ENCODE assay signal across 9 mouse cellular contexts in the genomic region with DNA sequence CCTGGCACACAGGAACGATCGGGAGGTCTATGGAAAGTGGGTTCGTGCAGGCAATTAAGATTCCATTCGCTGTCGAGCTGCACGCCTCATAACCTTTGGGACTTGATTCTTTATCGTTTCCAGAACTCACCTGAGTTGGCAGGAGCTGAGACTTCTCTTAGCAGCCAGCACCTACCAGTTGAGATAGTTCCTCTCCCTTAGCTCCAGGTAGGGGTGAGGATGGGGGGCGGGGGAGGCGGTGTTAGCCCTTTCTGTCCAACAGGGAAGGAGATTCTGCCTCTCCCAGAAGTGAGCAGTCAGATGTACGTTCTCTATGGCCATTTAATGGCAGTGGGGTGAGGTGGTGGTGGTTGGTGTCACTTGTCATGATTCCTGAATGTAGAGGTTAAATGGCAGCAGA. TPM values are rescaled to one million over a fixed set of nuclear protein-coding genes. Genes with fewer than 3 reads are reported as not detected.
DNase-seq lines count a peak whose midpoint lies in the region; ATAC-seq and TF ChIP-seq lines count a peak whose summit lies in the region.
"Had no signal": no experiment of that assay in that cellular context is flagged by ENCODE, and none has a peak within 500 bp of the region (broad histone marks: within the 10 kb centered on the region; RNA-seq: fewer than 3 reads in every experiment).

No protein-coding gene starts in this region.

- 9% methylated on average over 10 of the region's 10 CpGs for WGBS in spleen, adult 2 months
- WGBS in limb, embryonic 11.5 days: 6% methylated on average over 10 of the region's 10 CpGs
- WGBS in small intestine, adult 2 months: 9% methylated on average over 10 of the region's 10 CpGs

- TF ChIP-seq CTCF in spleen, adult 2 months (IDR thresholded peaks at IDR 0.05; ENCODE audit: extremely low read depth, insufficient read depth, insufficient read length, insufficient replicate concordance): no peak
- TF ChIP-seq CTCF in small intestine, adult 2 months (IDR thresholded peaks at IDR 0.05; ENCODE audit: extremely low read depth, insufficient read length, insufficient replicate concordance, low read depth, low read length): no peak

- TF ChIP-seq POLR2A in spleen, adult 2 months (IDR thresholded peaks at IDR 0.05; ENCODE audit: low read depth, low read length): no peak
- TF ChIP-seq POLR2A in small intestine, adult 2 months (IDR thresholded peaks at IDR 0.05; ENCODE audit: low read depth, low read length): no peak

- peaks cover 26% of the 10 kb centered on the region for H3K4me1 ChIP-seq in spleen, adult 2 months (ENCODE audit: control insufficient read depth, insufficient read depth, insufficient read length)
- H3K4me1 ChIP-seq in limb, embryonic 11.5 days (ENCODE audit: control insufficient read depth, insufficient read depth, low read length): peaks cover 18% of the 10 kb centered on the region
- H3K4me1 ChIP-seq in small intestine, adult 2 months (ENCODE audit: control insufficient read depth, insufficient read depth, insufficient read length, low read length): peaks cover 10% of the 10 kb centered on the region

- no peaks in the 10 kb centered on the region for H3K9me3 ChIP-seq in limb, embryonic 11.5 days (ENCODE audit: control insufficient read depth, low read length)

- peak overlapping the region; percentile 82 for H3K27ac ChIP-seq in spleen, adult 2 months (ENCODE audit: insufficient read depth, low read length)
- no peak overlapping the region for H3K27ac ChIP-seq in limb, embryonic 11.5 days (replicated peaks; ENCODE audit: low read depth, low read length)
- no peak overlapping the region for H3K27ac ChIP-seq in small intestine, adult 2 months (ENCODE audit: insufficient read depth, low read depth, low read length)

- no peaks in the 10 kb centered on the region for H3K36me3 ChIP-seq in spleen, adult 2 months (ENCODE audit: control insufficient read depth, insufficient read depth, low read length)
- no peaks in the 10 kb centered on the region for H3K36me3 ChIP-seq in limb, embryonic 11.5 days (ENCODE audit: control insufficient read depth, insufficient read depth, low read length)
- no peaks in the 10 kb centered on the region for H3K36me3 ChIP-seq in small intestine, adult 2 months (ENCODE audit: control insufficient read depth, insufficient read depth, low read length)

- peak; percentile 46 to 47 for DNase-seq in cerebellum, postnatal 10 days
- no peak for DNase-seq in cerebellum, adult 11-12 months
- DNase-seq in spleen, adult 2 months (ENCODE audit: low read depth in 1 of 2, low spot score in 2 of 2): no peak
- DNase-seq in spleen, postnatal 10 days (ENCODE audit: low spot score in 2 of 2): no peak
- DNase-seq in limb, embryonic 11.5 days (ENCODE audit: low spot score): no peak
- no peak for DNase-seq in gastrocnemius, adult 8-10 months (ENCODE audit: low spot score in 2 of 2)
- DNase-seq in Muller cell, postnatal 12 days (ENCODE audit: inconsistent ontology term): no peak

- ATAC-seq in limb, embryonic 11.5 days (ENCODE audit: insufficient number of reproducible peaks, low FRiP score, low TSS enrichment, low read depth): no peak

- H3K9ac ChIP-seq in limb, embryonic 11.5 days (ENCODE audit: low read length): peak overlapping the region; percentile 17; the same call in 1 of the 2 replicates

- no peaks in the 10 kb centered on the region for H3K27me3 ChIP-seq in spleen, adult 2 months (ENCODE audit: control insufficient read depth, insufficient read depth, low read length)
- H3K27me3 ChIP-seq in limb, embryonic 11.5 days (ENCODE audit: control insufficient read depth, insufficient read depth, low read length): peaks cover 2% of the 10 kb centered on the region; the same call in 1 of the 2 replicates
- no peaks in the 10 kb centered on the region for H3K27me3 ChIP-seq in small intestine, adult 2 months (ENCODE audit: control insufficient read depth, insufficient read depth, low read length)

- H3K4me2 ChIP-seq in limb, embryonic 11.5 days (ENCODE audit: low read depth, severe bottlenecking): peak overlapping the region; percentile 93

- peak overlapping the region; percentile 76; the same call in 1 of the 2 replicates for H3K4me3 ChIP-seq in spleen, adult 2 months (ENCODE audit: extremely low read depth, insufficient read depth, insufficient read length)
- H3K4me3 ChIP-seq in limb, embryonic 11.5 days (ENCODE audit: low read depth, low read length): peak overlapping the region; percentile 70
- H3K4me3 ChIP-seq in small intestine, adult 2 months (ENCODE audit: low read depth, low read length): peak overlapping the region; percentile 90

RNA-seq across cellular contexts. Expression of gene Ripor1, which starts 2.0 kb away (rescaled TPM):
- 25.6 and 26.5 TPM in 2 replicates for polyA plus RNA-seq in spleen, adult 2 months (2012; rRNA removed)
- 13.1 and 14.1 TPM in 2 replicates for polyA plus RNA-seq in limb, embryonic 11.5 days (2014; fragmentation: Nextera tagmentation; extraction: Ambion mirVana)
- polyA plus RNA-seq in small intestine, adult 2 months (2012; rRNA removed): 11.8 and 12.0 TPM in 2 replicates
- total RNA-seq in gastrocnemius, adult 8-10 months (2022): 10 to 100 TPM; 15.8 to 17.2 (median 16.6) TPM

RNA-seq across cellular contexts. Expression of gene Ctcf, which starts 29.3 kb away (rescaled TPM):
- polyA plus RNA-seq in spleen, adult 2 months (2012; rRNA removed): 22.1 and 24.5 TPM in 2 replicates
- 128 and 131 TPM in 2 replicates for polyA plus RNA-seq in limb, embryonic 11.5 days (2014; fragmentation: Nextera tagmentation; extraction: Ambion mirVana)
- 5.3 and 8.4 TPM in 2 replicates for polyA plus RNA-seq in small intestine, adult 2 months (2012; rRNA removed)
- total RNA-seq in gastrocnemius, adult 8-10 months (2022): 10 to 100 TPM; 32.9 to 39.2 (median 34.2) TPM

RNA-seq across cellular contexts. Expression of gene Agrp, which starts 30.1 kb away (rescaled TPM):
- 0.14 TPM in 1 of 2 replicates, not detected in the other for polyA plus RNA-seq in spleen, adult 2 months (2012; rRNA removed)
- 0.73 and 1.6 TPM in 2 replicates for polyA plus RNA-seq in limb, embryonic 11.5 days (2014; fragmentation: Nextera tagmentation; extraction: Ambion mirVana)
- polyA plus RNA-seq in small intestine, adult 2 months (2012; rRNA removed): 0.35 TPM in 1 of 2 replicates, not detected in the other
- total RNA-seq in gastrocnemius, adult 8-10 months (2022): not detected
- total RNA-seq: neutrophil, adult 5-6 weeks had no signal

RNA-seq across cellular contexts. Expression of gene Atp6v0d1, which starts 41.2 kb away (rescaled TPM):
- polyA plus RNA-seq in spleen, adult 2 months (2012; rRNA removed): 68.3 and 72.0 TPM in 2 replicates
- polyA plus RNA-seq in limb, embryonic 11.5 days (2014; fragmentation: Nextera tagmentation; extraction: Ambion mirVana): 71.7 and 81.5 TPM in 2 replicates
- 41.9 and 70.8 TPM in 2 replicates for polyA plus RNA-seq in small intestine, adult 2 months (2012; rRNA removed)
- 10 to 100 TPM; 42.2 to 45.3 (median 44.1) TPM for total RNA-seq in gastrocnemius, adult 8-10 months (2022)

Comparison
In these comparisons a context has a peak if more than half of its experiments do, and no peak if none do; other contexts are left out.
1. DNase-seq: peak in cerebellum, postnatal 10 days (2 of 2); none in cerebellum, adult 11-12 months (single experiment), spleen, adult 2 months (0 of 2), spleen, postnatal 10 days (0 of 2), limb, embryonic 11.5 days (single experiment), gastrocnemius, adult 8-10 months (0 of 2) and Muller cell, postnatal 12 days (single experiment).
2. Peak in every context shown above with its lines, with median percentiles within 50 percentile points of each other: H3K4me3 ChIP-seq.